Mouse (Mus musculus) urinary bladder, postnatal 14 days (tissue): Measurements from ENCODE around the gene Gpr153.
"Not testable (repeated sequence)": the region's sequence is repeated elsewhere in the genome, so short reads cannot be mapped to it uniquely, and the experiment has no call there.

Source experiments
- DNase-seq: peaks from one replicate; pipeline ENCODE4 v3.0.0; 2021; ENCODE audit warnings: low spot score

The Gpr153 gene

GRCm38 (mm10) chr4:152273621-152274236, at the start of gene Gpr153:
Gene Gpr153 (plus strand): TSS chr4:152274232.
- DNase-seq = peak; percentile 60

- no peak for DNase-seq
Observed at GRCm38 (mm10) chr4:152226901-152227486, 47.0 kb upstream of the Gpr153 start.

GRCm38 (mm10) chr4:152227749-152228527, 46.1 kb upstream of the Gpr153 start:
- DNase-seq = no peak

GRCm38 (mm10) chr4:152230331-152230730, 43.7 kb upstream of the Gpr153 start:
- not testable (repeated sequence) for DNase-seq

GRCm38 (mm10) chr4:152231326-152231725, 42.7 kb upstream of the Gpr153 start:
- no peak for DNase-seq

GRCm38 (mm10) chr4:152232411-152232903, 41.6 kb upstream of the Gpr153 start:
- DNase-seq = no peak

- DNase-seq = no peak
Observed at GRCm38 (mm10) chr4:152239974-152240373, 34.1 kb upstream of the Gpr153 start.

- no peak for DNase-seq
Observed at GRCm38 (mm10) chr4:152243241-152243891, 30.7 kb upstream of the Gpr153 start.

- no peak for DNase-seq
Observed at GRCm38 (mm10) chr4:152243969-152244368, 30.1 kb upstream of the Gpr153 start.

- DNase-seq = no peak
Observed at GRCm38 (mm10) chr4:152244545-152245522, 29.2 kb upstream of the Gpr153 start.

GRCm38 (mm10) chr4:152246011-152246410, 28.0 kb upstream of the Gpr153 start:
- no peak for DNase-seq

GRCm38 (mm10) chr4:152247195-152247594, 26.8 kb upstream of the Gpr153 start:
- no peak for DNase-seq

GRCm38 (mm10) chr4:152250615-152251014, 23.4 kb upstream of the Gpr153 start:
- DNase-seq = no peak

- no peak for DNase-seq
Observed at GRCm38 (mm10) chr4:152253183-152253759, 20.8 kb upstream of the Gpr153 start.

GRCm38 (mm10) chr4:152257070-152257469, 17.0 kb upstream of the Gpr153 start:
- DNase-seq = peak; percentile 68

- no peak for DNase-seq
Observed at GRCm38 (mm10) chr4:152260451-152260850, 13.6 kb upstream of the Gpr153 start.

- DNase-seq = no peak
Observed at GRCm38 (mm10) chr4:152262187-152262586, 11.8 kb upstream of the Gpr153 start.

- DNase-seq = no peak
Observed at GRCm38 (mm10) chr4:152263089-152263488, 10.9 kb upstream of the Gpr153 start.

- DNase-seq = no peak
Observed at GRCm38 (mm10) chr4:152263512-152264176, 10.4 kb upstream of the Gpr153 start.

GRCm38 (mm10) chr4:152264177-152264530, 9.9 kb upstream of the Gpr153 start:
- DNase-seq = no peak
